Mouse (Mus musculus): ENCODE results near the gene Immp2l. TPM values are rescaled to one million over a fixed set of nuclear protein-coding genes. Genes with fewer than 3 reads are reported as not detected.

Immp2l gene
- polyA plus RNA-seq, 1 experiment from 2014 or later: 18.5 TPM

DNA sequence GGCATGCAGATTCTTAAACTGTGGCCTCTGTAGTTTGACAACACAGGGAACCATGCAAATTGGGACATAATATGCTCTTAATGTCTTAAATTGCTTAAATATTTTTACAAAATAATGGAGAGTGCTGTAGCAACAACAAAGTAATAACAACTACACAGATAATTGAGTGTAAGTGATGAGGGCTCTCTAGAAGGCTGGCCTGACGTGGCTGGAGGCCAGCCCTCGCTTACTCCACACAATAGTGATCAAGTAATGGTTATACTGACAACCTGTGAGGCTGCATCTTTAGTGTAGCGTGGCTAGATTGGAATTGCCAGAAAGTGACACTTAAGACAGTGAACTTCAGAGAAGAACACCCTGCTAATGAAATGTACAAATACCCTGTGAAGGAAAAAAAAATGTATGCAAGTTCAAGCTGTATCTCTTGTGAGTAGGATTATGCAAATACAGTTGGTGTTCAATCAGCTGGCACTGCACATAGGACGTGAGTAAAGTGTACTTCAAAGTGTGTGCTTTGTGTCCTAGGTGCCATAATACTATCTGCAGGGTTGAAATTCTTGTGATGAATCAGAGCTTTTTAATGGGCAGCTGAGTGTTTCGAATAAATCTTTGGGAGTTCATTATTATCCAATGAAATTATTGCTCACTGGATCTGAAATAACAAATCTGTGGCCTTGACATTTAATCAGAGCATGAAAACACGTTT is 445.4 kb downstream of the Immp2l start:
- Histone ChIP-seq H3K4me1 (ENCODE audit: control insufficient read depth, insufficient read depth, low read length) (no peaks in the 10 kb centered on the region), H3K9ac (replicated peaks; ENCODE audit: low read depth, low read length) (no peak overlapping the region), H3K36me3 (ENCODE audit: control insufficient read depth, insufficient read depth, low read length) (no peaks in the 10 kb centered on the region), H3K27ac (ENCODE audit: low read length) (no peak overlapping the region), H3K9me3 (ENCODE audit: control insufficient read depth, low read depth, low read length) (no peaks in the 10 kb centered on the region), H3K4me3 (ENCODE audit: low read depth, low read length) (no peak overlapping the region), H3K4me2 (replicated peaks; ENCODE audit: low read depth, low read length) (no peak overlapping the region), H3K27me3 (ENCODE audit: control insufficient read depth, insufficient read depth, low read length) (no peaks in the 10 kb centered on the region)
- ATAC-seq (ENCODE audit: insufficient number of reproducible peaks, insufficient read depth, low FRiP score, low read depth): no peak
- WGBS: 69% methylated on average over 6 of the region's 6 CpGs

DNA sequence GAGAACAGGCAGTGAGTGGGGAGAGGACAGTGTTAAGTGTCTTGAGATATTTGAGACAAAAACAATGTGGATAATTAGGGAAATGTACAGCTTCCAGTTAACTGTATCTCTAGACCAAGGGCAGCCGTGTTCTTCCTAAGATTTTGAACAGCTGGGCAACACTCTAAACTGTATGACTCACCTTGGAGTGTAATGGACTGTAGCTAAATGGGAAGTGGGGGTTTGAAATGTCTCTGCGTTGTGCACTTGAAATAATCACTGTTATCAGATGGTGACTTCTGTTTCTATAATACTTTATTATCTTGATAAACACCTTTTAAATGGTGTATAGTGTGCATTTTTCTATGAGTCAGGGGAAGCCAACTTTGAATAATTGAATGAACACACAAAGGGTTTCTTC is 457.6 kb downstream of the Immp2l start:
- no peaks in the 10 kb centered on the region for H3K36me3 ChIP-seq (ENCODE audit: control insufficient read depth, insufficient read depth, low read length)
- H3K9me3 ChIP-seq (ENCODE audit: control insufficient read depth, low read depth, low read length): no peaks in the 10 kb centered on the region
- H3K4me3 ChIP-seq (ENCODE audit: low read depth, low read length): no peak overlapping the region
- H3K9ac ChIP-seq (replicated peaks; ENCODE audit: low read depth, low read length): no peak overlapping the region
- no peak for ATAC-seq (ENCODE audit: insufficient number of reproducible peaks, insufficient read depth, low FRiP score, low read depth)
- H3K27me3 ChIP-seq (ENCODE audit: control insufficient read depth, insufficient read depth, low read length): no peaks in the 10 kb centered on the region
- H3K27ac ChIP-seq (ENCODE audit: low read length): no peak overlapping the region
- WGBS: 52% methylated on average over 2 of the region's 2 CpGs
- 0 out of 2 replicates have a peak, but pooled peaks cover 3% of the 10 kb centered on the region for H3K4me1 ChIP-seq (ENCODE audit: control insufficient read depth, insufficient read depth, low read length)
- H3K4me2 ChIP-seq (replicated peaks; ENCODE audit: low read depth, low read length): no peak overlapping the region

DNA sequence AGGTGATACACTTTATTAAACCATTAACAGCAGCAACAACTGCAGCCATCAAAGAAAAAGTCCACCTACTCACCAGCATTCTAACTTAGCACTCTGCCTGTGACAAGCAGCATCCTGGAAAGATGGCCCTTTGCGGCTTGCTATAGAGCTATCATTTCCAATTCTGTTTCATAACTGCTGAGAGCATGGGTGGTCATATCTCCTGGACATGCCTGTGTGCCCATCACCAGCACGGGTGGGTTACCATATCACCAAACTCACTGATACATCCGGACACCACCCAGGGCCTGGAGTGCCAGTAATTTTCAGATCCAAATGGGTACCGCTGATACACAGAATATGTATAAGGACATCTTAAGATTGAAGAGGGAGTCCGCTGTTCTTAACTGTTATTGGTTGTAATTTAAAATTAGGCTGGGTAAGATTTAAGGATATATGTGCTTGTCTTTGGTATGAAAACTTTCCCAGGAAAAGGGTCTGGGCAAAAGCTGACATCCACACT is 459.3 kb downstream of the Immp2l start:
- no peak for ATAC-seq (ENCODE audit: insufficient number of reproducible peaks, insufficient read depth, low FRiP score, low read depth)
- H3K27ac ChIP-seq (ENCODE audit: low read length): no peak overlapping the region
- WGBS: 75% methylated on average over 5 of the region's 5 CpGs
- 0 out of 2 replicates have a peak, but pooled peaks cover 3% of the 10 kb centered on the region for H3K4me1 ChIP-seq (ENCODE audit: control insufficient read depth, insufficient read depth, low read length)
- H3K36me3 ChIP-seq (ENCODE audit: control insufficient read depth, insufficient read depth, low read length): no peaks in the 10 kb centered on the region
- no peaks in the 10 kb centered on the region for H3K9me3 ChIP-seq (ENCODE audit: control insufficient read depth, low read depth, low read length)
- peak overlapping the region; percentile 31 for H3K4me3 ChIP-seq (ENCODE audit: low read depth, low read length)
- H3K9ac ChIP-seq (replicated peaks; ENCODE audit: low read depth, low read length): no peak overlapping the region
- H3K4me2 ChIP-seq (replicated peaks; ENCODE audit: low read depth, low read length): peak overlapping the region; percentile 42
- no peaks in the 10 kb centered on the region for H3K27me3 ChIP-seq (ENCODE audit: control insufficient read depth, insufficient read depth, low read length)

DNA sequence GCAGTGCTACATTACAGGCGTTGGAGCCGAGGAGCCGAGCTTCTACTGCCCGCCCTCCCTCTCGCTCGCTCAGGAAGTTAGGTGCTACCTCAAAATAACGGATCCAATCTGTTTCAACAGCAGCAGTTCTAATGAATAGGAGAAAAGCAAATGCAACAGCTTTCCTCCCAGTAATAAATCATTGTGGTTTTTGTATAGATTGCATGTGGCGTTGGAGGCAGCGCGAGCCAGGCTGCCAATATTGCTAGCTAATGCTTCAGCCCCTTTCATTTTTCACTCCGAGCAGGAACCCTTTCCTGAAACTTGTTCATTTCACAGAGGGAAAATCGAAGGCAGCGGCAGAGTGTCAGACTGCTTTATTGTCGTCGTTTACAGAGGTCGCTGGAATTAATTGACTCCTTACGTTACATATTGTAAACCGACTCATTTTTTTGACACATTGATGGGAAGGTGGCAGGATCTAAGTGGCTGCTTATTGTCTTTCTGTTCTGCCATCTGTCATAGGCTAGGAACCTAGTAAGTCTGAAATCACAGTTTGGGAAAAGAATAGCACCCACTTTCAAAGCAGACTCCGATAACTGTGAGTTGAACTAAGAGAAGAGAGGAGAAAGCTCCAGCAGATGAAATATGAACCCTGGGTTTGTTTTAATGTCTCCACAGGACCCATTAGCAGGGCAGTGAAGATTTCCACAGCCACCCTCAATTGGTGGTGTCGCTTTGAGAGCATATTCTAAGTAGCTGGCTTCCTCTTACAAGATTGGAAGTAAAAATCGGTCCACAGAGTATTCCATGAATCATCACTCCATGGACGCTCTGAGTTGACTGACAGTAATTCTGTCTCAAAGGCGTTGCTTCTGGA is 459.9 kb downstream of the Immp2l start:
- Histone ChIP-seq H3K9me3 (ENCODE audit: control insufficient read depth, low read depth, low read length) (no peaks in the 10 kb centered on the region), H3K27me3 (ENCODE audit: control insufficient read depth, insufficient read depth, low read length) (no peaks in the 10 kb centered on the region), H3K4me3 (ENCODE audit: low read depth, low read length) (peak overlapping the region; percentile 31), H3K9ac (replicated peaks; ENCODE audit: low read depth, low read length) (no peak overlapping the region), H3K27ac (ENCODE audit: low read length) (no peak overlapping the region), H3K36me3 (ENCODE audit: control insufficient read depth, insufficient read depth, low read length) (no peaks in the 10 kb centered on the region), H3K4me2 (replicated peaks; ENCODE audit: low read depth, low read length) (peak overlapping the region; percentile 42), H3K4me1 (ENCODE audit: control insufficient read depth, insufficient read depth, low read length) (0 out of 2 replicates have a peak, but pooled peaks cover 3% of the 10 kb centered on the region)
- 20% methylated on average over 23 of the region's 23 CpGs for WGBS
- no peak for ATAC-seq (ENCODE audit: insufficient number of reproducible peaks, insufficient read depth, low FRiP score, low read depth)

DNA sequence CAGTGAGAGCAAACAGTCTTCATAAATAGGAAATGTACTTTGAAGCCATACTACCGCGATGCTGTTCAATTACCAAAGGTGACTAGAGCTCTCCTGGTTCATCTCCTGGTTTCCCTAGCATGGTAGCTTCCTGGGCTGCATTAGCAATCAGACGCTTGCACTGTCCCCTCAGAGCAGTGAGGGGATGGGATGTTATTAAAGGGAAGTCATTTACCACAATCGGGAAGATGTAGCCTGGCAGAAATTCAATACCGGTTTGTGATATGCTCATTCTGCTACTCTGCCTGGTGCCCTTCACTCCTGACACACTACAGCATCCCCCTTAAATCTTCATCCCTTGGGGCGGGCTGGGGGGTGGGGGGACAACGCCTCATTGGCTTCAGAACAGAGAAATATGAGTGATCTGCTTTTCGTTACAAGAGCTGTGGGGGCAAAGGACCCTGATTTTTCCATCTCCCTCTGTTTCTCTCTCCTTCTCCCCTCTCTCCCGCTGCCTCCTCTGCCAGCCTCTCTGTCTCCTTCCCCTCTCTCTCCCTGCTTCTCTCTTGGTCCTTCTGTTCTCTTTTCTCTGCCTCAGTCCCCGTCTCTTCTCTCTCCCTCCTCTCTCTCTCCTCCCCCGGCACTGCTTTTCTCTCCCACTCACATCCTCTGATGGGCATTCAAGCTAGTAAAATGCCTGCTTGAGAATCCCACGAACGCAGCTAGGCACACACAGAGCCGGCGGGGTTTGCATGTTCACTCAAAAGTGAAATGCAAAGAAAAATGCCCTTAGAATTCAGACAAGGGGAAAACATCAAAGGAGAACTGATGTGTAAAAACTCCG is 461.0 kb downstream of the Immp2l start:
- no peaks in the 10 kb centered on the region for H3K36me3 ChIP-seq (ENCODE audit: control insufficient read depth, insufficient read depth, low read length)
- H3K27me3 ChIP-seq (ENCODE audit: control insufficient read depth, insufficient read depth, low read length): no peaks in the 10 kb centered on the region
- no peak for ATAC-seq (ENCODE audit: insufficient number of reproducible peaks, insufficient read depth, low FRiP score, low read depth)
- H3K9me3 ChIP-seq (ENCODE audit: control insufficient read depth, low read depth, low read length): no peaks in the 10 kb centered on the region
- H3K27ac ChIP-seq (ENCODE audit: low read length): 0 out of 2 replicates have a peak overlapping the region, but pooled peaks have one; percentile 21
- 0 out of 2 replicates have a peak, but pooled peaks cover 3% of the 10 kb centered on the region for H3K4me1 ChIP-seq (ENCODE audit: control insufficient read depth, insufficient read depth, low read length)
- H3K9ac ChIP-seq (replicated peaks; ENCODE audit: low read depth, low read length): no peak overlapping the region; the same call in 1 of the 2 replicates
- peak overlapping the region; percentile 31 for H3K4me3 ChIP-seq (ENCODE audit: low read depth, low read length)
- WGBS: 22% methylated on average over 16 of the region's 16 CpGs
- H3K4me2 ChIP-seq (replicated peaks; ENCODE audit: low read depth, low read length): peak overlapping the region; percentile 42

DNA sequence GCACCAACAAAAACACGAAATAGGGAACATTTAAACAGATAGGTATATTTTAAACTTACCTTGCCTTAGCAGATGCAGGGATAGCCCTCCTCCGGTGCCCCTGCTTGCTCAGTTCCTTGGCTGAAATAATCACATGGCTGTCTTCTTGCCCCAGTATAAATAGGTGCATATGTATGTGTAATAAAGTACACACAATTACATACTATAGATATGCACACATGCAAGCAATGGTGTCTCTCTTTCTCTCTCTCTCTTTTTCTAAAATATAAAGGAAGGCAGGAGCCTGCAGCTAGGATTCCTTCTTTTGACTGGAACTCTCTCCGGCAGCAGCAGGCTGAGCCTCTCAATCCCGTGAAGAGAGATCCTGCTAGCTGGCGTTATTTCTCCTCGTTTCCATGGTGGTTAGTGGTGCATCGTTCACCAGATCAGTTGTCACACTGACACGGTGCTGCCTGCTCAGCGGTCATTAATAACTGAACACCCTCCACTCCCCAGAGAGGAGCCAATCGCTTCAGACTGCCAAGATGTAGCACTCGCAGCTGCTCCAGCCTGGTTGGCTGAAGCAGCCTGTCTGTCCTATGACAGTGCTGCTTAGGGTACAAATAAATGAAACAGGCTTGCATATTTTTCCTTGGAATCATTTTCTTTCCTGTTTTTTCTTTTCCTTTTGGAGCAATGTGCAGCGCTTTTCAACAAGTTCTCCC is 461.8 kb downstream of the Immp2l start:
- peak overlapping the region; percentile 31 for H3K4me3 ChIP-seq (ENCODE audit: low read depth, low read length)
- H3K27me3 ChIP-seq (ENCODE audit: control insufficient read depth, insufficient read depth, low read length): no peaks in the 10 kb centered on the region
- H3K27ac ChIP-seq (ENCODE audit: low read length): no peak overlapping the region
- H3K9ac ChIP-seq (replicated peaks; ENCODE audit: low read depth, low read length): no peak overlapping the region; the same call in 1 of the 2 replicates
- H3K36me3 ChIP-seq (ENCODE audit: control insufficient read depth, insufficient read depth, low read length): no peaks in the 10 kb centered on the region
- H3K4me2 ChIP-seq (replicated peaks; ENCODE audit: low read depth, low read length): peak overlapping the region; percentile 42
- peak; percentile 82; the same call in 1 of the 2 replicates for ATAC-seq (ENCODE audit: insufficient number of reproducible peaks, insufficient read depth, low FRiP score, low read depth)
- 0 out of 2 replicates have a peak, but pooled peaks cover 3% of the 10 kb centered on the region for H3K4me1 ChIP-seq (ENCODE audit: control insufficient read depth, insufficient read depth, low read length)
- WGBS: 13% methylated on average over 12 of the region's 12 CpGs
- H3K9me3 ChIP-seq (ENCODE audit: control insufficient read depth, low read depth, low read length): no peaks in the 10 kb centered on the region

DNA sequence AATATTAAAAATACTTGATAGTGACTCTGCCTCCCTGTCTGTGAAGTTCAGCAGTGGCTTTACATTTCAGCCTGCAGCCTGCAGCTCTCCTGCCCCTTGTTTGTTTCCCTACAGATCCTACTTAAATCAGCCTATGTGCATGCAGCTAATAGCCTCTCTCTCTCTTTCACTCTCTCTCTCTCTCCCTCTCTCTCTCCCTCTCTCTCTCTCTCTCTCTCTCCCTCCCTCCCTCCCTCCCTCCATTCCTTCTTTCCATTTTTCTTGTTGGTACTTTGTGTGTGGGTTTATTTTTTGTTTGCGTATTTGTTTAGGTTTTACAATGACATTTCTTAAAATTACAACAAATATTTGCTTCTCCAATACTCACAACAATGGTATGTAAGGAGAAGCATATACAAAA is 462.4 kb downstream of the Immp2l start, which contains the start of gene Lrrn3:
TSS of gene Lrrn3 (minus strand) at position 101 of the 400 bp plus-strand sequence.
- ATAC-seq (ENCODE audit: insufficient number of reproducible peaks, insufficient read depth, low FRiP score, low read depth): no peak
- Histone ChIP-seq H3K4me2 (replicated peaks; ENCODE audit: low read depth, low read length) (peak within 1 kb of the TSS; percentile 42), H3K36me3 (ENCODE audit: control insufficient read depth, insufficient read depth, low read length) (no peaks in the 10 kb centered on the region), H3K9me3 (ENCODE audit: control insufficient read depth, low read depth, low read length) (no peaks in the 10 kb centered on the region), H3K4me3 (ENCODE audit: low read depth, low read length) (peak within 1 kb of the TSS; percentile 31), H3K27me3 (ENCODE audit: control insufficient read depth, insufficient read depth, low read length) (no peaks in the 10 kb centered on the region), H3K4me1 (ENCODE audit: control insufficient read depth, insufficient read depth, low read length) (0 out of 2 replicates have a peak, but pooled peaks cover 3% of the 10 kb centered on the region), H3K27ac (ENCODE audit: low read length) (0 out of 2 replicates have a peak within 1 kb of the TSS, but pooled peaks have one; percentile 21), H3K9ac (replicated peaks; ENCODE audit: low read depth, low read length) (no peak within 1 kb of the TSS; the same call in 1 of the 2 replicates)
- 83% methylated on average over 1 of the region's 1 CpGs for WGBS

Measured in stomach, embryonic 14.5 days (tissue).